Comparison of ENCODE assay signal across 8 mouse cellular contexts in genomic region chr13:43684499-43684994, GRCm38 (mm10).
A peak's percentile ranks its signal among the peaks of the same experiment; 100 is the strongest.
DNase-seq lines count a peak whose midpoint lies in the region.

No protein-coding gene starts in this region.

- intact Hi-C loops in heart, postnatal 36 days (cut with DNase I), result no loop called here

- peak; percentile 13 for DNase-seq in adrenal gland, adult 8-10 months
- DNase-seq in adrenal gland, postnatal 4 days (ENCODE audit: low spot score in 2 of 2), result no peak
- DNase-seq in 3134 (ENCODE audit: extremely low read depth, insufficient read length, low spot score), result peak; percentile 51
- DNase-seq in cerebellum, postnatal 14 days, result peak; percentile 82
- DNase-seq in heart, postnatal 36 days, result peak; percentile 40 to 49
- peak; percentile 50 to 56 for DNase-seq in layer of hippocampus, adult 8-10 months (ENCODE audit: low spot score in 2 of 2)
- peak; percentile 12 for DNase-seq in retina, embryonic 14.5 days (ENCODE audit: low spot score)
- DNase-seq in thymus, adult 18-20 months, result no peak

Comparison
In these comparisons a context has a peak if more than half of its experiments do, and no peak if none do; other contexts are left out.
1. DNase-seq: peak in adrenal gland, adult 8-10 months (single experiment), 3134 (single experiment), cerebellum, postnatal 14 days (2 of 2), heart, postnatal 36 days (2 of 2), layer of hippocampus, adult 8-10 months (2 of 2) and retina, embryonic 14.5 days (single experiment); none in adrenal gland, postnatal 4 days (0 of 2) and thymus, adult 18-20 months (0 of 2).